8 mouse cellular contexts compared by ENCODE assay signal in genomic region chr11:45881026-45881682, GRCm38 (mm10). TPM values are rescaled to one million over a fixed set of nuclear protein-coding genes. Genes with fewer than 3 reads are reported as not detected.
DNase-seq lines count a peak whose midpoint lies in the region; ATAC-seq and TF ChIP-seq lines count a peak whose summit lies in the region.

No protein-coding gene starts in this region.

- peaks cover 14% of the 10 kb centered on the region for H3K4me1 ChIP-seq in liver, postnatal 0 days (ENCODE audit: insufficient read depth)

- peaks cover 30% of the 10 kb centered on the region for H3K36me3 ChIP-seq in liver, postnatal 0 days (replicated peaks; ENCODE audit: insufficient read depth, low read length)

- no peak for TF ChIP-seq EP300 in liver, postnatal 0 days (IDR thresholded peaks at IDR 0.05; ENCODE audit: low read depth)

- peak overlapping the region; percentile 37; the same call in 1 of the 2 replicates for H3K27ac ChIP-seq in liver, postnatal 0 days (ENCODE audit: low read depth)

- H3K9me3 ChIP-seq in liver, postnatal 0 days (ENCODE audit: low read length) = no peaks in the 10 kb centered on the region

- peak; percentile 68 for TF ChIP-seq CTCF in liver, postnatal 0 days (IDR thresholded peaks at IDR 0.05; ENCODE audit: low read depth)

- H3K4me2 ChIP-seq in liver, postnatal 0 days (ENCODE audit: low read depth, low read length) = no peak overlapping the region

- H3K9ac ChIP-seq in liver, postnatal 0 days (replicated peaks) = no peak overlapping the region

- WGBS in liver, postnatal 0 days (ENCODE audit: insufficient replicate concordance) = 63% methylated on average over 6 of the region's 6 CpGs

- no peaks in the 10 kb centered on the region for H3K27me3 ChIP-seq in liver, postnatal 0 days (ENCODE audit: insufficient read depth, low read length)

- ATAC-seq in CD4-positive, CD25-positive, alpha-beta regulatory T cell, adult 4 months = no peak
- ATAC-seq in liver, postnatal 0 days = no peak; the same call in 1 of the 2 replicates

- DNase-seq in CD4-positive, CD25-positive, alpha-beta regulatory T cell, adult 2 months (ENCODE audit: low read depth, low spot score) = peak; percentile 48
- DNase-seq in 3134 (ENCODE audit: extremely low read depth, insufficient read length, low spot score) = peak; percentile 21
- peak; percentile 11 for DNase-seq in cerebellum, adult 8-10 months
- peak; percentile 25 to 70 for DNase-seq in gastrocnemius, postnatal 4 days (ENCODE audit: low spot score in 2 of 2)
- peak; percentile 61 to 69 for DNase-seq in kidney, adult 8-10 months
- DNase-seq in liver, postnatal 0 days = peak; percentile 34
- DNase-seq in retina, postnatal 7 days (ENCODE audit: low read depth, low spot score) = peak; percentile 23

- no peak overlapping the region for H3K4me3 ChIP-seq in liver, postnatal 0 days (ENCODE audit: low read depth, low read length)

RNA-seq across cellular contexts. Expression of gene Clint1, which starts 29.3 kb away (rescaled TPM):
- polyA plus RNA-seq in CD4-positive, CD25-positive, alpha-beta regulatory T cell, adult 4 months (2017; shearing (Covaris generic)) = 10 to 100 TPM; 29.1 to 44.1 TPM
- total RNA-seq in gastrocnemius, postnatal 4 days (2021) = 10 to 100 TPM; 64.9 to 69.6 TPM
- 33.6 and 37.3 TPM in 2 replicates for polyA plus RNA-seq in liver, postnatal 0 days (2015; fragmentation: Nextera tagmentation; extraction: Ambion mirVana)

Comparison
In these comparisons a context has a peak if more than half of its experiments do, and no peak if none do; other contexts are left out.
1. DNase-seq: peak in every context shown above with its lines; median percentile 65 in kidney, adult 8-10 months; 48 in CD4-positive, CD25-positive, alpha-beta regulatory T cell, adult 2 months; 48 in gastrocnemius, postnatal 4 days; 34 in liver, postnatal 0 days; 23 in retina, postnatal 7 days; 21 in 3134; 11 in cerebellum, adult 8-10 months.